Mouse (Mus musculus) CH12.LX (cell line): ENCODE data around the gene Abi2. TPM values are rescaled to one million over a fixed set of nuclear protein-coding genes. Genes with fewer than 3 reads are reported as not detected.

Source experiments
- DNase-seq: peaks from one replicate; pipeline ENCODE4 v3.0.0-alpha.2; 2013; ENCODE audit errors: extremely low read depth
- H3K27ac ChIP-seq: 2 replicates; pipeline ENCODE4 v1.5.1; 2012; ENCODE audit warnings: low read depth, mild to moderate bottlenecking, control low read depth, moderate library complexity; ENCODE audit not compliant: insufficient read depth
- H3K27me3 ChIP-seq: replicated peaks from 2 replicates; pipeline ENCODE3; 2012; ENCODE audit warnings: inconsistent platforms
- H3K36me3 ChIP-seq, 2 experiments: replicated peaks in 1 of 2; 2 replicates each; pipeline versions ENCODE3 to v1.6.1; 2012; ENCODE audit warnings: inconsistent platforms in 1 of 2, low read length in 1 of 2, mild to moderate bottlenecking in 1 of 2, mixed read lengths in 1 of 2, moderate library complexity in 1 of 2; ENCODE audit not compliant: control insufficient read depth in 1 of 2, insufficient read depth in 1 of 2
- H3K4me1 ChIP-seq, 2 experiments: 2 replicates each; pipeline ENCODE4 v1.6.1; 2012; ENCODE audit warnings: inconsistent platforms in 1 of 2, moderate library complexity in 1 of 2; ENCODE audit not compliant: insufficient read depth in 2 of 2, control insufficient read depth in 1 of 2
- H3K4me2 ChIP-seq: 2 replicates; pipeline ENCODE4 v1.6.1; 2012; ENCODE audit warnings: low read depth, mild to moderate bottlenecking, control low read depth; ENCODE audit not compliant: poor library complexity, insufficient read depth, severe bottlenecking
- H3K4me3 ChIP-seq, 3 experiments: fragments of 150-350 bp in 1 of 3; sonication (generic) in 1 of 3; replicated peaks in 1 of 3; 2 replicates each; pipeline versions ENCODE3 to v1.5.1; 2011 to 2012; ENCODE audit warnings: low read depth in 2 of 3, low read length in 2 of 3, mild to moderate bottlenecking in 2 of 3, moderate library complexity in 2 of 3, control low read depth in 1 of 3, improper control_type of control experiment in 1 of 3, inconsistent platforms in 1 of 3, mixed read lengths in 1 of 3; ENCODE audit not compliant: poor library complexity in 1 of 3
- H3K79me2 ChIP-seq: replicated peaks from 2 replicates; pipeline ENCODE4 v1.6.1; 2012; ENCODE audit warnings: mild to moderate bottlenecking, moderate library complexity; ENCODE audit not compliant: control insufficient read depth, poor library complexity, insufficient read depth, severe bottlenecking; ENCODE audit errors: extremely low read depth
- H3K9ac ChIP-seq: 2 replicates; pipeline ENCODE4 v1.6.1; 2012; ENCODE audit warnings: low read depth, mild to moderate bottlenecking, control low read depth, moderate library complexity; ENCODE audit not compliant: insufficient read depth
- H3K9me3 ChIP-seq: replicated peaks from 2 replicates; pipeline ENCODE3; 2012; ENCODE audit warnings: low read length, inconsistent platforms, mixed read lengths
- BHLHE40 ChIP-seq: IDR thresholded peaks from 2 replicates; pipeline ENCODE4 v1.6.1; 2011; ENCODE audit warnings: mild to moderate bottlenecking, low read depth, low read length, improper control_type of control experiment
- CHD1 ChIP-seq: IDR thresholded peaks from 2 replicates; pipeline ENCODE4 v1.6.1; 2012; ENCODE audit warnings: low read depth, low read length, improper control_type of control experiment, inconsistent platforms
- CTCF ChIP-seq, 2 experiments: IDR thresholded peaks in 1 of 2; conservative IDR thresholded peaks in 1 of 2; 2 replicates each; pipeline ENCODE4 v1.5.1; 2011 to 2012; ENCODE audit warnings: low read depth in 2 of 2, low read length in 2 of 2, improper control_type of control experiment in 1 of 2, inconsistent platforms in 1 of 2, mild to moderate bottlenecking in 1 of 2, moderate library complexity in 1 of 2
- EP300 ChIP-seq: IDR thresholded peaks from 2 replicates; pipeline ENCODE4 v1.6.1; 2011; ENCODE audit warnings: low read length, improper control_type of control experiment
- ETS1 ChIP-seq: conservative IDR thresholded peaks from 2 replicates; pipeline ENCODE4 v1.6.1; 2012; ENCODE audit warnings: low read depth, mild to moderate bottlenecking, inconsistent platforms, low read length, improper control_type of control experiment, moderate library complexity
- GABPA ChIP-seq: IDR thresholded peaks from 2 replicates; pipeline ENCODE4 v1.6.1; 2012; ENCODE audit warnings: low read depth, low read length, improper control_type of control experiment, inconsistent platforms; ENCODE audit not compliant: insufficient replicate concordance
- HCFC1 ChIP-seq: IDR thresholded peaks from 2 replicates; pipeline ENCODE4 v1.6.1; 2012; ENCODE audit warnings: low read depth, mild to moderate bottlenecking, inconsistent platforms, low read length, improper control_type of control experiment
- JUN ChIP-seq: IDR thresholded peaks from 2 replicates; pipeline ENCODE4 v1.6.1; 2011; ENCODE audit warnings: low read depth, mild to moderate bottlenecking, low read length, improper control_type of control experiment, moderate library complexity; ENCODE audit not compliant: insufficient read depth
- JUND ChIP-seq: conservative IDR thresholded peaks from 2 replicates; pipeline ENCODE4 v1.6.1; 2011; ENCODE audit warnings: low read depth, low read length, improper control_type of control experiment
- KAT2A ChIP-seq: IDR thresholded peaks from 2 replicates; pipeline ENCODE4 v1.6.1; 2012; ENCODE audit warnings: low read length, improper control_type of control experiment, inconsistent platforms; ENCODE audit not compliant: insufficient replicate concordance
- MAFK ChIP-seq: IDR thresholded peaks from 2 replicates; pipeline ENCODE4 v1.6.1; 2011; ENCODE audit warnings: low read length, improper control_type of control experiment; ENCODE audit not compliant: insufficient replicate concordance
- MAX ChIP-seq: IDR thresholded peaks from 2 replicates; pipeline ENCODE4 v1.6.1; 2011; ENCODE audit warnings: low read length, improper control_type of control experiment
- NELFE ChIP-seq: IDR thresholded peaks from 2 replicates; pipeline ENCODE4 v1.6.1; 2011; ENCODE audit warnings: low read depth, low read length, improper control_type of control experiment
- NRF1 ChIP-seq: IDR thresholded peaks from 2 replicates; pipeline ENCODE4 v1.6.1; 2014; ENCODE audit warnings: low read depth, mild to moderate bottlenecking, inconsistent platforms, low read length, improper control_type of control experiment, moderate library complexity
- POLR2A ChIP-seq: IDR thresholded peaks from 2 replicates; pipeline ENCODE4 v1.6.1; 2011; ENCODE audit warnings: low read depth, mild to moderate bottlenecking, improper control_type of control experiment, low read length
- RCOR1 ChIP-seq: conservative IDR thresholded peaks from 2 replicates; pipeline ENCODE4 v1.6.1; 2012; ENCODE audit warnings: low read depth, mild to moderate bottlenecking, inconsistent platforms, low read length, improper control_type of control experiment
- SIN3A ChIP-seq: IDR thresholded peaks from 2 replicates; pipeline ENCODE4 v1.6.1; 2012; ENCODE audit warnings: low read length, improper control_type of control experiment, inconsistent platforms
- SMC3 ChIP-seq: IDR thresholded peaks from 2 replicates; pipeline ENCODE4 v1.6.1; 2011; ENCODE audit warnings: low read depth, low read length, improper control_type of control experiment
- TCF12 ChIP-seq: IDR thresholded peaks from 2 replicates; pipeline ENCODE4 v1.6.1; 2014; ENCODE audit warnings: low read depth, mild to moderate bottlenecking, inconsistent platforms, low read length, improper control_type of control experiment
- UBTF ChIP-seq: IDR thresholded peaks from 2 replicates; pipeline ENCODE4 v1.6.1; 2012; ENCODE audit warnings: low read depth, mild to moderate bottlenecking, inconsistent platforms, low read length, improper control_type of control experiment, moderate library complexity
- USF1 ChIP-seq: IDR thresholded peaks from 2 replicates; pipeline ENCODE4 v1.6.1; 2014; ENCODE audit warnings: low read depth, mild to moderate bottlenecking, inconsistent platforms, low read length, improper control_type of control experiment
- ZC3H11A ChIP-seq: IDR thresholded peaks from 2 replicates; pipeline ENCODE4 v1.6.1; 2012; ENCODE audit warnings: low read depth, mild to moderate bottlenecking, inconsistent platforms, low read length, improper control_type of control experiment
- ZKSCAN1 ChIP-seq: IDR thresholded peaks from 2 replicates; pipeline ENCODE4 v1.6.1; 2012; ENCODE audit warnings: low read depth, inconsistent platforms, low read length, improper control_type of control experiment, borderline replicate concordance
- dilution Hi-C: fragments of 300-500 bp; cut with MboI; formaldehyde crosslinking; loops from 2 replicates; pipeline ENCODE4 v1.14.3; 2020; ENCODE audit warnings: low sequenced_read_pairs; ENCODE audit not compliant: extremely low pct_unique_long_range_greater_than_20kb, extremely low pct_ligation_motif_present
- in situ Hi-C: fragments of 300-500 bp; cut with MboI; formaldehyde crosslinking; loops from 3 replicates; pipeline ENCODE4 v1.14.3; 2019; ENCODE audit warnings: low sequenced_read_pairs, low pct_ligation_motif_present, low pct_unique_long_range_greater_than_20kb, mixed read lengths
- polyA plus RNA-seq: library from polyadenylated mRNA; unstranded; fragments of >175 nt; gene quantifications from 2 replicates; pipeline ENCODE4 v1.2.1, GENCODE M21; 2012; ENCODE audit warnings: low read depth; ENCODE audit not compliant: insufficient read length
- total RNA-seq, 2 experiments: library from RNA; depleted of rRNA; stranded (reverse); fragments of 300-350 nt in 1 of 2; fragments of >200 nt in 1 of 2; gene quantifications; 2 replicates each; pipeline ENCODE4 v1.2.3; 2012 to 2014

Gene Abi2
- total and polyA plus RNA-seq, 3 experiments = 8.7 to 15.0 (median 14.0) TPM

DNA sequence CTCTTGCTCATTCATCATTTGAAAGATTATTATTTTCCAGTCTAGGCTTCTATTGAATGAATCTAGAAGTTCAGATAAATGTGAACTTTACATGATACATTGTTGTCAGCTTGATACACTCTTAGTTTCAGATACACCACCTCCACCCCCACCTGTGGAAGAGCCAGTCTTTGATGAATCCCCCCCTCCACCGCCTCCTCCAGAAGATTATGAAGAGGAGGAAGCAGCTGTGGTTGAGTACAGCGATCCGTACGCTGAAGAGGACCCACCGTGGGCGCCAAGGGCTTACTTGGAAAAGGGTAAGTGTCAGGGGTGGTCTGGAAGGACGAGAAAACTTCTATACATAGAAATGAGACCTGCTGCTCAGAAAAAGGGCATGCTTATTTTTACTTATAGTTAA is 61.1 kb downstream of the Abi2 start:
- Histone ChIP-seq H3K36me3 (peaks cover 6 to 23% of the 10 kb centered on the region in 2 experiments), H3K4me2 (no peak overlapping the region), H3K4me1 (no peaks in the 10 kb centered on the region), H3K27me3 (no peaks in the 10 kb centered on the region), H3K9me3 (no peaks in the 10 kb centered on the region), H3K9ac (no peak overlapping the region), H3K27ac (no peak overlapping the region)
- in situ Hi-C loops = no loop called here
- DNase-seq = no peak
- no peak for TF ChIP-seq HCFC1
- no peak for TF ChIP-seq GABPA
- no peak for TF ChIP-seq JUND
- TF ChIP-seq KAT2A = no peak
- no peak for TF ChIP-seq NELFE
- no peak for TF ChIP-seq USF1
- TF ChIP-seq ZKSCAN1 = no peak
- TF ChIP-seq SIN3A = no peak
- TF ChIP-seq RCOR1 = no peak
- TF ChIP-seq CTCF (conservative IDR thresholded peaks at IDR 0.05 in 1 of 2, IDR thresholded peaks at IDR 0.05 in 1 of 2; ENCODE audit: low read depth in 2 of 2, low read length in 2 of 2) = no peak
- no peak for TF ChIP-seq UBTF
- no peak for TF ChIP-seq CHD1
- TF ChIP-seq JUN = no peak
- TF ChIP-seq NRF1 = no peak
- TF ChIP-seq TCF12 = no peak
- TF ChIP-seq MAX = no peak
- no peak for TF ChIP-seq BHLHE40
- TF ChIP-seq SMC3 = no peak
- TF ChIP-seq, all 38 proteins: peak for 0
- H3K4me3 ChIP-seq = no peak overlapping the region
- no peaks in the 10 kb centered on the region for H3K79me2 ChIP-seq
- dilution Hi-C loops = no loop called here

DNA sequence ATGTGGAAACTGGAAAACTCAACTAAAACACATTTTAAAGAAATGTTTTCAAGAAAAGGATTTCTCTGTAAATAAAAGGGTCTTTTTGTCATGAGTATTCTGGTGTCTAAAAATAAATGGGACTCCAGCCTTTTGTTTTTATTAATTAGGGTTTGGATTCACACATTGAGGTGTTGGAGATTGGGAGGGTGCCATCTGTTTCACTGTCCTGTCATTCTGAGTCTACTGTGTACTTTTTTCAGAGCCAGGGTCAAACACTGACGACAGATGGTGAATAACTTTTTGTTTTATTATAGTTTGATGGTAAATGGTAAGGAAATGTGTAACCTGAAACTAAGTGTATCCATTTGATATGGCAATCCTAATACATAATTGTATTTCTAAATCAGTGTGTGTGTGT is 72.1 kb downstream of the Abi2 start:
- dilution Hi-C loops = no loop called here
- Histone ChIP-seq H3K36me3 (peaks cover 2 to 36% of the 10 kb centered on the region in 2 experiments), H3K4me1 (no peaks in the 10 kb centered on the region), H3K4me3 (no peak overlapping the region), H3K4me2 (no peak overlapping the region), H3K27me3 (no peaks in the 10 kb centered on the region), H3K9me3 (no peaks in the 10 kb centered on the region), H3K27ac (no peak overlapping the region)
- no peak for DNase-seq
- no peak for TF ChIP-seq MAFK
- TF ChIP-seq TCF12 = no peak
- TF ChIP-seq POLR2A = no peak
- TF ChIP-seq GABPA = no peak
- no peak for TF ChIP-seq EP300
- no peak for TF ChIP-seq ZC3H11A
- no peak for TF ChIP-seq ETS1
- TF ChIP-seq, all 38 proteins: peak for 0
- Histone ChIP-seq H3K79me2 (no peaks in the 10 kb centered on the region), H3K9ac (no peak overlapping the region)
- in situ Hi-C loops = no loop called here
